Mouse (Mus musculus) CD8-positive naive resting alpha-beta T cell, adult 2 months (primary cell): ENCODE measurements around the gene Banp.

ENCODE experiments used
- DNase-seq, 2 experiments: peaks; one replicate each; pipeline ENCODE4 v3.0.0; 2022; ENCODE audit warnings: low read depth in 2 of 2, low spot score in 2 of 2

Gene Banp

GRCm38 (mm10) chr8:121949222-121949800 lies at the start of gene Banp:
TSS of gene Banp (plus strand) at chr8:121949750.
- DNase-seq: peak in 1 of 2 experiments; percentile 8

- DNase-seq: no peak
These were observed 47.9 kb upstream of the Banp start for GRCm38 (mm10) chr8:121901498-121902236.

DNA sequence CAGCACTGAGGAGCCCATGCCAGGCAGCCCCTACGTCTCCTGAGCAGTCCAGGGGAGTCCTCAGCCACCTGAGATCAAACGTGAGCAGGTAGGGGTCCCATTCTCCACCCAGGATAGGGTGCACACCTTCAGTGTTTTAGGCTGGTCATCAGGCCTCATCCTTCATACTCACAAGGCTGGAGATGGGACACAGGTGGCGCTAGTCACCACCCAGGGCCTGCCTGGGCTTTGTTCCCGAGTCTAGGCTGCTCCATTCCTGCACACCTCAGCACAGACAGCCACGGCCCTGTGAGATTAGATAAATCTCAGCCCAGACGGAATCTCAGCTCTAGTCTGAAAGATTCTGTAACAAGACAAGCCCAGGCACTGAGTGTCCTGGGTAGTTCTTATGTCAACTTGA lies 45.6 kb upstream of the Banp start:
- no peak for DNase-seq

- no peak for DNase-seq
These were observed 44.6 kb upstream of the Banp start for GRCm38 (mm10) chr8:121904999-121905398.

DNA sequence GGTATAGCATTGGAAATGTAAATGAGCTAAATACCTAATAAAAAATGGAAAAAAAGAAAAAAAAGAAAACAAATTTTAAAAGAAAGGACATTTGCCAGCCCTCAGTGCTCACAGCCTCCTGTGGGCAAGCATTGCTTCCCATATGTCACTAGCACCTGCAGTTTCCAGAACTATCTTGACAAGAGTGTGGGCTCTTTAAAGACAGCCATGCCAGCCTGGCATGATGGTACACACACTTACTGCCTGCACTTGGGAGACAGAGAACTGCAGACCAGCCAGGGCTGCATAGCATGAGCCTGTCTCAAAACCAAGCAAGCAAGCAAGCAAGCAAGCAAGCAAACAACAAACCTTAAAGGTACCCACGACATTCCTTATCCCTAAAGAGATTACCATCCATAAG lies 44.1 kb upstream of the Banp start:
- DNase-seq: no peak

DNA sequence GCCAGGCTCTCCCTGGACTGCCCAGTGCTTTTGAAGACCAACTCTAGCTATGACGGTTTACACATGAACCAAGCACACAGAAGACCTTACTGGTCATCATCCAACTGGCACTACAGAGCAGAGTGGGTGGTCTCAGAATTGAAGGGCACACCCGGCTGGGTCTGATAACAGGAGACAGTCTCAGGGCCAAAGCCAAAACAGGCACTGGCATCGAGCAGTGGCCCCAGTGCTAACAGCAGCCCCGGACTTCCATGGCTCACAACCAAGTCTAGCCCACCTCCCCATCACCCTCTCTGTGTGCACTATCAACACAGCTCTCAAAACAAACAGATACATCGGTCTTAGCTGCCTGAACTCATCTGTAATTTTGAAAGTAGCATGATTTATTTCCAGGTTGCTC lies 43.7 kb upstream of the Banp start:
- DNase-seq: no peak

DNA sequence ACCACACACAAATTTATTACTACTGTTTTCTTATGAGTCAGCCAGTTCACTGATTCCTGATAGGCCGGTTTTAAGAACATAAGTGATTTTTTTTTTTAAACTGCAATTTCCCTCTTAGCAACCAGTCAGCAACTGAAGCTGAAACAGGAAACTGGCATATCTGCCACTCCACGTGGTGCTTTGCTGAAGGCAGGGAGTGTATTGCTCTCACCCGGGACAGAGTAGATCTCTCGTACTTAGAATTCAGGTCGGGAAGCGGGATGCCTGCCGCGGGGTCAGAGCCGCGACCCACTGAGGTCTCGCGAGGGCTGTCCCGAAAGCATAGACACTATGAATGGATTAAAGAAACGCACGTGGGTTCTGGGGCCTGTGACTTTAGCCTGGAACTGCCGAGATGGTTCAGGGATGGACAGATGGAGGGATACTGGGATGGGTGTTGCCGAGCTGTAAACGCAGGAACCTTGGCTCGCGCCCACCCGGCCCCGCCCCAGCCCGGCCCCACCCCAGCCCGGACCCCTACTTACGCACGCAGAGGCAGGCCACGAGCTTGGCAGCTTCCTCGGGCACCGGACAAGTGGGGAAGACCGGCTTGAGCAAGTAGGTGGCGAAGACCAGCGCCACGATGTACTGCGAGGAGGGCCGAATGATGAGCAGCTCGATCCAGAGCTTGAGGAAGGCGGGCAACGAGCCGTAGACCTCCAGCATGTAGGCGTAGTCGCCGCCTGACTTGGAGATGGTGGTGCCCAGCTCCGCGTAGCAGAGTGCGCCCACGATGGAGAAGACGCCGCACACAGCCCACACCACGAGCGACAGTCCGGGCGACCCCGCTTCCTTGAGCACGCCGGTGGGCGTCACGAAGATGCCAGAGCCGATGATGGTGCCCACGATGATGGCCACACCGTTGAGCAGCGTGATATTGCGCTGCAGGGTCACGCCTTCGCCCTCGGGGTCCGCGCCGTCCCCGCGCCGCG lies 42.7 kb upstream of the Banp start:
- peak; percentile 12 to 26 for DNase-seq

DNA sequence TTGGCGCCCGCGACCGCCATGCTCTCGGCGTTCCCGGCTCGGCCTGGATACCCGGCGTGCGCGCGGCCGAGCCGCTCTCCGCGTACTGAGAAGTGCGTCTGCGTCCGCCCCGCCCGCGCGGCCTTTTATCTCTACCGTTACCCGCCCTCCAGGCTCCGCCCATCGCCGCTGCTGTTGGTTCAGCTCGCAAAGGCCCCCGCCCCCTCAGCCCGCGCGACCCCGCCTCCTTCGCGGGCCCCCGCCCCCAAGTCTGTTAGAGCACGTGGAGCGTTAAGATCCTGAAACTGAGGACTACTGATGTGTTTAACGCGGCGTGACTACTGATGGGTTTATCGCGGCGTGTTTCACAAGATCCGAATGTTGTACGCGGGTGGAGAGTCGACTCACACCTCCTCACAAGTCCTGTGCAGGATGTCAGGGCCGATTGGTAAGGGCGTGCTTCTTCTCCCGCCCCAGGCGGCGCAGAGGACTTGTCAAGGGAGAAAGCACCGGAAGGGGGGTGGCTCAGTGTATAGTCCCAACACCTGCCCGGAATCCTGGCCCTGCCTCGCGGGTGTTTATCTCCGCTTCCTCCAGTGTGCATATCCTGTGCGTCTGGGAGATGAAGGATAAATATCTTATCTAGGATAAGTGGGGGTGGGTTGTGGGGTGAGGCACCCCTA lies 41.8 kb upstream of the Banp start, which contains the start of gene Slc7a5:
Slc7a5 (minus strand) TSS at position 108 of the 662 bp plus-strand sequence.
- peak; percentile 92 to 95 for DNase-seq

- DNase-seq: no peak
These were observed 41.0 kb upstream of the Banp start for GRCm38 (mm10) chr8:121908378-121909147.

- no peak for DNase-seq
These were observed 40.4 kb upstream of the Banp start for GRCm38 (mm10) chr8:121909148-121909541.

DNA sequence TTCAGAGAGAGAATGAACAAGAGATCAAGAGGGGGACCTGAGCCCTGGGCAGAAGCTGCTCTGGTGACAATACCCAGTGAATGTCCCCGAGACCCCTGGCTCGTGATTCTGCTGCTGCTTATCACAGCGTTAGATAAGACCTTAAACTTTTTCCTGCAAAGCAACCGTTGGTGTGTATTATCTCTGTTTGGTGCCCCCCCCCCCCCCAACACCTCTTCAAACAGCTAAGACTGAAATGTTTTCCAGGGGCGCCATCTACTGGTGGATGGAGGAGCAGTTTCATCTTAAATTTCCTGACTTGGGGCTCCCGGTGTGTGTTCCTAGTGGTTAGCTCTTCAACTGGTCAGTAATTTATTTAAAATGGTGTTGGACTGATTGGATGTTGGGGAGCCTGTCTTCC lies 39.9 kb upstream of the Banp start:
- DNase-seq: peak; percentile 72 to 80

DNA sequence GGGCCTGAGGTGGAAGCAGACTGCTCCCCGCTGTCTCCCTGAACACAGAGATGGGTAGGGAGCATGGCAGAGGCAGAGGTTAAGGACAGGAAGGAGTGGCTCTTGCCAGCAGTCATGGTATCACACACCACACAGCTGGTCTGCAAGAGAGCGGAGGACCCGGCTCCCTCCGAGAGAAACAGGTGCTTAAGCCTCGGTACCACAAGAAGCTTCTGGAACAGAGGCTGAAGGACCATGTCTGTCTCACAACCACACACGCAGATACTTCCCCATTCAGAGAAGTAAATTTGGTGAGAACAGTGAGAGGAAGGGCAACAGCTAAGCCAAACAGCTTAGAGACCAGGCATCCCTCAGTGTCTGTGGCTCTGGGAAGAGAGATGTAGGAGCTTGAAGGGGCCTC lies 38.1 kb upstream of the Banp start:
- no peak for DNase-seq

GRCm38 (mm10) chr8:121911987-121912386 lies 37.6 kb upstream of the Banp start:
- DNase-seq: no peak

DNA sequence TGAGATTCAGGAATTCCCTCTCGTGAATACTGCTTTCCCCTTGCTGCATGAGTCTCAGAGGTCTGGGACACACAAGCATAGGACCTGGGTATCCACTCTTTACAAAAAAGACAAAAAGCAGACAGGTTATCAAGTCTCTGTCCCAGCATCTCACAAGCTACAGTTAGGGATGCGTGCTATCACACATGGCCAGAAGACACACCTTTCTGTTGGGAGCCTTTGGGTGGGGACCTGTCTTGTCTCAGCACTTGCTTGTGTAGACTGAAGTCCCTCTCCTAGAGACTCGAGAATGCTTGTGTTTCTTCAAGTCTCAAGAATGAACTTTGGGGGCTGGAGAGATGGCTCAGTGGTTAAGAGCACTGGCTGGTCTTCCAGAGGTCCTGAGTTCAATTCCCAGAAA lies 36.7 kb upstream of the Banp start:
- DNase-seq: no peak

DNA sequence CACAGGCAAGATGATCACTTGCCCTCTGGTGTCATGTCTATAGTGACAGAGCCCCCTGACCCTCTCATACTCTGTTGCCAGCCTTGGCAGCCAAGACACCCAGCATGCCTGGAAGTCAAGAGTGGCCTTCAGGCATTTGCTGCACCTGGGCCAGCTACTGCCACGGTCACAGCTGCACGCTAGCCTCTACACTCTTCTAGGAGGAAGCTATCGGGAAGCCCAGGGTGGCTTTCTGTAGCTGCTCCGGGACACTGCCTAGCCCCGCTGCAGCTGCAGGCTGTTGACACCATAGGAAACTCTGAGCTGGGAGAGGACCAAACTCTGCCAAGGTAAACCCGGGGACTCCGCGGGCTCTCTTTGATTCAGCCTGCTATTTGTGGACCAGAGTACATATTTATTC lies 36.2 kb upstream of the Banp start:
- no peak for DNase-seq

GRCm38 (mm10) chr8:121919158-121919557 lies 30.4 kb upstream of the Banp start:
- DNase-seq: no peak

- no peak for DNase-seq
These were observed 29.8 kb upstream of the Banp start for GRCm38 (mm10) chr8:121919731-121920130.

DNA sequence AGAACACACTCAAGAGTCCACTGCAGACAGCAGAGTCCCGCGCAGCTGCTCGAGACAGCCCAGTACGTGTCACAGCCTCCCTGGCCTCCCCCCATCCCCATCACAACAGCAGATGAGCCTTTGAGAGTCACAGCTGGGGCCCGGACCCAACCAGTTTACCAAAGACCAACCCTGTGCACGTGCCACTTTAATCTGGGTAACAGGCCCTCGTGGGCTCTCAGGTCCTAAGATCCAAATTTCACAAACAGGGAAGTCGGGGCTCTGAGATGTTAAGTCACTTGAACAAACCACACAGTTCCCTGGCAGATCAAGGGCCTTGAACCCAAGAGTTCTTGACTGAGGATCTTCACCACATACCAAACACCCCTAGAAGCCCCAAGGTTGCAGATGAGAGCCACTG lies 28.0 kb upstream of the Banp start:
- DNase-seq: no peak

DNA sequence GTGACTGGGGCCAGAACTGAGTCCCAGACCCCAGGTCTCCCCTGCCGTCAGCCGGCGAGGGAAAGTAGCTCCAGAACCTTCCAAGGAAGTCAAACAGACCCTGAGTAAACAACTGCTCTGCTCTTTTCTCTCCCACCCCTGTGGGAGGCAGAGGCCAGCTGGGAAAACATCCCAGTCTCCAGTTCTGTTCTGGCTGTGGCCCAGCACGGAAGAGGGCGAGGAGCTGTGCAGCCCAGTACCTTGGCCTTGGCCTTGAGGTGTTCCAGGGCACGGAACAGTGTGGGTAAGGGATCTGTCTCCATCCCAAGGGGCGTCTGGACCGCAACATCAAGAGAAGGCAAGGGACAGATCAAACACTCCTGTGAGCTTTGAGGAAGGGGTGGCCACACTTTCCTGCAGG lies 27.4 kb upstream of the Banp start:
- no peak for DNase-seq

DNA sequence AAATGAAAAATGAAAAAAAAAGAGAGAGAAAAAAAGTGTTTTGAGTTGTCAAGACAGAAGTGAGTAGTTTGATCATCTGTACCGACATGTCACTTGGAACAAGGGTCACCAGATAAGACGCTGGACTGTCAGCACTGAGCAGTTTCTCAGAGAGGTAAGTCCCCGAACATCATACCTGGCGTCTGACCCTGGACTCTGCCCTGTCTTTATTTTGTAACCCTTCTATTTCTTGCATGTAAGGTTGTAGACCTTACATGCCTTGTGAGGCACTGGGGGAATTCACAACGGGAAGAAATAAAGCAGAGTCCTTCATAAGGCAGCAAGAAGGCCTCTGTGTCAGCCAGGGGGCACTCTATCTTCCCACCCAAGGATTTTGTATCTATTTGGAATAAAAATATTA lies 24.9 kb upstream of the Banp start:
- no peak for DNase-seq
